Mouse (Mus musculus) CD4-positive, CD25-positive, alpha-beta regulatory T cell, adult 9 weeks (primary cell): ENCODE results near the gene Klk1b16. TPM values are rescaled to one million over a fixed set of nuclear protein-coding genes. Genes with fewer than 3 reads are reported as not detected.

Experiments used
- polyA plus RNA-seq: library from polyadenylated mRNA; unstranded; fragments of 100-300 nt; shearing (Covaris generic); gene quantifications from one replicate; pipeline ENCODE4 v1.2.1, GENCODE M21; 2017

Klk1b16 gene
- polyA plus RNA-seq: not detected

DNA sequence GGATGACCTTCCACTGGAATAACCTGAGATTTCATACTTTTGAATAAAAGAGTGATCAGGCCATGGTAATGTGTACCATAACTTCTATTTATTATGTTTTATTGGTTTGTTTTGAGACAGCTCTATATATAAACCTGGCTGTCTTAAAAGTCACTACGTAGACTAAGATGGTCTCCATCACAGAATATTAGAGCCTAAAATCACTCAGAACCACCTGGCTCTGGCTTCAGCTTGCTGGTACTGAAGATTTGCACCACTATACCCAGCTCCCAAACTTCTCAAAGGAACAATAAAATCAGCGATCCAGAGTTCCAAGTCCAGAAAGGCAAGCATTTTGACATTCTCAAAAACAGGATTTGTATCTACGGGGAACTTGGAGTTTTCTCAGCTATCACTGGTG is at the start of gene Klk1b16:
Klk1b16 (plus strand) TSS at position 301 of the 400 bp plus-strand sequence.

DNA sequence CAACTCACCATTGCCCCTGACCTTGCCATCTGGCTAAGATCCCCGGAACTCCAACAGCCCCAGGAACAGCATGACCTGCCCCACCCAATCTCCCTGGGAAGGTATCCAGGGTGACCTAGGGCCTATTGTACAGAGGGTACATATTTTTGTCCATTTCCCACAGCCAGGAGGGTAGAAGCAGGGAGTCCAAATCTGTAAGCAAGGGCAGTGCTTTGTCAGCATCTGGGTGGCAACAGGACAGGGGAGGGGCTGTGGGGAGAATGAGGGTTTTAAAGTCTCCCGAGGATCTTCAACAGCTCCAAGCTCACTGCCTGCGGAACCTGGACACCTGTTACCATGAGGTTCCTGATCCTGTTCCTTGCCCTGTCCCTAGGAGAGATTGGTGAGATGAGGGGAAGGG is 34.5 kb upstream of the Klk1b16 start, which contains the start of gene Klk1b21:
Klk1b21 (plus strand) TSS at position 301 of the 400 bp plus-strand sequence.

DNA sequence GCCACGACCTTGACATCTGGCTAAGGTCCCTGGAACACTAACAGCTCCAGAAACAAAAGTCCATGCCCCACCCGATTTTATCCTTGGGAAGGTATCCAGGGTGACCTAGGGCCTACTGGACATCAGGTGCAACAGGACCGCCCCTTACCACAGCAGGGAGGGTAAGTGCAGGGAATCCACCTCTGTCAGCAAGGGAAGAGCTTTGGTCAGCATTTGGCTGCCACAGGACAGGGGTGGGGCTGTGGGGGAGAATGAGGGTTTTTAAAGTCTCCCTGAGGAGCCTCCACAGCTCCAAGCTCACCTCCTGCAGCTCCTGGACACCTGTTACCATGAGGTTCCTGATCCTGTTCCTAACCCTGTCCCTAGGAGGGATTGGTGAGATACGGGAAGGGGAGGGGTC is 24.2 kb upstream of the Klk1b16 start, which contains the start of gene Klk1b22:
Klk1b22 (plus strand) TSS at position 301 of the 400 bp plus-strand sequence.

DNA sequence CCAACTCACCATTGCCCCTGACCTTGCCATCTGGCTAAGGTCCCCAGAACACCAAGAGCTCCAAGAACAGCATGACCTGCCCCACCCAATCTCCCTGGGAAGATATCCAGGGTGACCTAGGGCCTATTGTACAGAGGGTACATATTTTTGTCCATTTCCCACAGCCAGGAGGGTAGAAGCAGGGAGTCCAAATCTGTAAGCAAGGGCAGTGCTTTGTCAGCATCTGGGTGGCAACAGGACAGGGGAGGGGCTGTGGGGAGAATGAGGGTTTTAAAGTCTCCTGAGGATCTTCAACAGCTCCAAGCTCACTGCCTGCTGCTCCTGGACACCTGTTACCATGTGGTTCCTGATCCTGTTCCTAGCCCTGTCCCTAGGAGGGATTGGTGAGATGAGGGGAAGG is 51.4 kb downstream of the Klk1b16 start, which contains the start of gene Klk1b24:
Klk1b24 (plus strand) TSS at position 301 of the 400 bp plus-strand sequence.

Other genes with a start within 250 kb of the Klk1b16 start
- not detected for gene Klk15, start 203.0 kb upstream of the Klk1b16 start, polyA plus RNA-seq
- not detected for gene Klk1b8, start 186.1 kb upstream of the Klk1b16 start, polyA plus RNA-seq
- gene Klk1b1, start 170.0 kb upstream of the Klk1b16 start, polyA plus RNA-seq: not detected
- 1.1 TPM for gene Klk1b9, start 160.7 kb upstream of the Klk1b16 start, polyA plus RNA-seq
- not detected for gene Klk1b11, start 140.9 kb upstream of the Klk1b16 start, polyA plus RNA-seq
- not detected for gene Klk1b26, start 124.6 kb upstream of the Klk1b16 start, polyA plus RNA-seq
- 2.8 TPM for gene Klk1b27, start 84.5 kb upstream of the Klk1b16 start, polyA plus RNA-seq
- gene Klk1b21, start 34.4 kb upstream of the Klk1b16 start, polyA plus RNA-seq: not detected
- not detected for gene Klk1b22, start 24.1 kb upstream of the Klk1b16 start, polyA plus RNA-seq
- not detected for gene Klk1b24, start 51.5 kb downstream of the Klk1b16 start, polyA plus RNA-seq
- gene Klk1b3, start 61.4 kb downstream of the Klk1b16 start, polyA plus RNA-seq: not detected
- gene Klk1b4, start 70.7 kb downstream of the Klk1b16 start, polyA plus RNA-seq: not detected
- not detected for gene Klk1b5, start 79.2 kb downstream of the Klk1b16 start, polyA plus RNA-seq
- gene Klk1, start 88.6 kb downstream of the Klk1b16 start, polyA plus RNA-seq: 0.40 TPM
- not detected for gene Gm36864, start 99.4 kb downstream of the Klk1b16 start, polyA plus RNA-seq
- gene 1700028J19Rik, start 109.9 kb downstream of the Klk1b16 start, polyA plus RNA-seq: 1.8 TPM
- gene 2410002F23Rik, start 110.0 kb downstream of the Klk1b16 start, polyA plus RNA-seq: 202 TPM
- not detected for gene Acp4, start 120.6 kb downstream of the Klk1b16 start, polyA plus RNA-seq
- gene Gm15517, start 124.7 kb downstream of the Klk1b16 start, polyA plus RNA-seq: not detected
- 0.21 TPM for gene Clec11a, start 170.1 kb downstream of the Klk1b16 start, polyA plus RNA-seq
- 0.11 TPM for gene Shank1, start 173.5 kb downstream of the Klk1b16 start, polyA plus RNA-seq
- 0.10 TPM for gene Syt3, start 247.3 kb downstream of the Klk1b16 start, polyA plus RNA-seq
- gene 1700008O03Rik, start 249.1 kb downstream of the Klk1b16 start, polyA plus RNA-seq: 0.38 TPM